Mouse (Mus musculus) brain, embryonic 14.5 days (tissue): ENCODE results near the gene Ccdc125. TPM values are rescaled to one million over a fixed set of nuclear protein-coding genes. Genes with fewer than 3 reads are reported as not detected.

ENCODE experiments used
- DNase-seq: peaks from one replicate; pipeline ENCODE4 v3.0.0-alpha.2; 2011; ENCODE audit warnings: low read depth
- CTCF ChIP-seq: fragments of 200-500 bp; IDR thresholded peaks from 2 replicates; pipeline ENCODE4 v1.5.1; 2012; ENCODE audit warnings: inconsistent platforms, mild to moderate bottlenecking, moderate library complexity, borderline replicate concordance; ENCODE audit not compliant: insufficient read depth, insufficient read length; ENCODE audit errors: extremely low read depth
- POLR2A ChIP-seq: fragments of 200-500 bp; IDR thresholded peaks from 2 replicates; pipeline ENCODE4 v1.6.1; 2012; ENCODE audit warnings: mild to moderate bottlenecking, inconsistent platforms, borderline replicate concordance; ENCODE audit not compliant: poor library complexity, insufficient read depth, insufficient read length, severe bottlenecking; ENCODE audit errors: extremely low read depth
- polyA plus RNA-seq: library from polyadenylated mRNA; depleted of rRNA; stranded (reverse); fragments of >200 nt; gene quantifications from 2 replicates; pipeline ENCODE4 v1.2.3, GENCODE M21; 2012; rRNA removed

The Ccdc125 gene
- polyA plus RNA-seq, 1 experiment = 1.4 TPM

DNA sequence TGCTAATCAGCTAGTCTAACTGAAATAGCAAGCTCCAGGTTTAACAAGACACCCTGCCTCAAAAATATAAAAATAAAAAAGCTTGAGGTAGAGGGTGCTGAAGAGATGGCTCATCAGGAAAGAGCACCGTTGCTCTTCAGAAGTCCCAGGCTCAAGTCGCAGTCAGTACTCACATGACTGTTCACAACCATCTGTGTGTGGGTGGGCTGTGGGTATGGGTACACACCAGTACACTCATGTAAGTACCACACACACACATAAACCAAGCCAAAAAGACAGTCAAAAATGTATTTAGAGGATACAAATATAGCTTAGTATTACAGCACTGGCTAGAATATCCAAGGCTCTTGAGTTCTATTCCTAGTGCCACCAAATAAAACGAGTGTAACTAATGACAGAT lies 76.6 kb downstream of the Ccdc125 start:
- TF ChIP-seq POLR2A (no peak), CTCF (no peak)
- DNase-seq = no peak

Other genes starting within 250 kb of the Ccdc125 start
- 0.05 and 0.07 TPM in 2 replicates for gene Naip1, start 216.8 kb upstream of the Ccdc125 start, polyA plus RNA-seq
- gene Gtf2h2, start 177.1 kb upstream of the Ccdc125 start, polyA plus RNA-seq = 61.3 and 80.8 TPM in 2 replicates
- 2.3 and 4.1 TPM in 2 replicates for gene Ocln, start 117.0 kb upstream of the Ccdc125 start, polyA plus RNA-seq
- gene Marveld2, start 52.7 kb upstream of the Ccdc125 start, polyA plus RNA-seq = 1.7 and 2.3 TPM in 2 replicates
- gene Ak6, start 18.7 kb upstream of the Ccdc125 start, polyA plus RNA-seq = 211 and 231 TPM in 2 replicates
- 15.7 and 16.7 TPM in 2 replicates for gene Rad17, start 18.7 kb upstream of the Ccdc125 start, polyA plus RNA-seq
- gene Taf9, start 18.1 kb upstream of the Ccdc125 start, polyA plus RNA-seq = 22.4 and 26.8 TPM in 2 replicates
- 24.3 and 32.1 TPM in 2 replicates for gene Cdk7, start 61.2 kb downstream of the Ccdc125 start, polyA plus RNA-seq
- 57.5 and 64.0 TPM in 2 replicates for gene Mrps36, start 74.9 kb downstream of the Ccdc125 start, polyA plus RNA-seq
- 8.3 and 12.5 TPM in 2 replicates for gene Cenph, start 106.2 kb downstream of the Ccdc125 start, polyA plus RNA-seq
- gene Ccnb1, start 116.9 kb downstream of the Ccdc125 start, polyA plus RNA-seq = 48.4 and 102 TPM in 2 replicates
- gene Slc30a5, start 163.7 kb downstream of the Ccdc125 start, polyA plus RNA-seq = 36.7 and 39.1 TPM in 2 replicates